Mouse (Mus musculus) liver, postnatal 0 days (tissue): ENCODE measurements around the gene Smarcd2.

Experiments
- CTCF ChIP-seq: sonication (generic); IDR thresholded peaks from 2 replicates; pipeline ENCODE4 v1.5.1; 2016; ENCODE audit warnings: antibody characterized with exemption, low read depth
- EP300 ChIP-seq: IDR thresholded peaks from 2 replicates; pipeline ENCODE4 v1.6.1; 2016; ENCODE audit warnings: antibody characterized with exemption, low read depth, mild to moderate bottlenecking

DNA sequence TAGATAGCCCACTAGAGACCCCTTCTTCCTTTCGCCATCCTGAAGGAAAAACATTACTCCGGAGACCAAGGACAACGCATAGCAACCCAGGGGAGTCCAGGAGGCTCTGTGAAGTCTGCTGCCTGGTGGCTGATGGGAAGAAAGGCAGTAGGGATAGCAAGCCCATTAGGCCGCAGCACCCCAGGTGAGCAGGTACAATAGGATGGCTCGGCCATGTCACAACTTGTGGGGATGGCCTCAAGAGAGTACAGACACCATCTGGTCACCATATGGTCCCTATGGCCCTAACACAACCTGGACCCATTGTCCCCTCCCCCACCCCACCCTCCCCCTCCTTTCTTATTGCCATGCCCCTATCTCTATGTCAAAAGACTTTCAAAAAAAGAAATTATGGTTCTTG lies 4.9 kb downstream of the Smarcd2 start:
- TF ChIP-seq CTCF = no peak
- no peak for TF ChIP-seq EP300
